Mouse (Mus musculus): ENCODE data around the gene Ptpra.
A peak's percentile ranks its signal among the peaks of the same experiment; 100 is the strongest.

Gene Ptpra

DNA sequence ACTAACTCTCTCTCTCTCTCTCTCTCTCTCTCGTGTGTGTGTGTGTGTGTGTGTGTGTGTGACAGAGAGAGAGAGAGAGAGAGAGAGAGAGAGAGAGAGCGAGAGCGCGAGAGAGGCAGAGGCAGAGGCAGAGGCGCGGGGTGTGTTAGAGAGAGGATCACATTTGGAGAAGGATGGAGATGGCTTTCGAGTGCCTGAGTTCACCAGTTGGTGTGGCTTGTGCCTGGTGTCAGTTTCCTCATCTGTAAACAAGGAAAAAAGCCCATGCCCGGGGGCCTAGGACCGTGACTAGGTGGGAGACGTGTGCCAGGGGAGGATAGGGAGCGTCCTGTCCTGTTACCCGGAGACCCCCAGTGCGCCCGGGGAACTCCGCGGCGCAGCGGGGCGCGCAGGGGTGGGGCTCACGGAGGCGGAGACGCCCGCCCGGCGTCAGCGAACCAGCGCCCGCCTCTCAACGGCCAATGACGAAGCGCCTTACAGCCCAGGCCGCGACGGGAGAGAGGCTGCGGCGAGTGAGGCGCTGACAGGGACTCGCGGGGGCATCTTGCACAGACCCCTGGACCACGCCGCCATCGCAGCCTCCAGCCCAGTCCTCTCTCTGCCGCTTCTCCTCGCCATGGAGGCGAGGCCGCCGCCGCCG lies at the start of gene Ptpra:
TSS of gene Ptpra (plus strand) at position 485 of the 640 bp plus-strand sequence.
- peak; percentile 92 for DNase-seq (ENCODE audit: low spot score)

DNA sequence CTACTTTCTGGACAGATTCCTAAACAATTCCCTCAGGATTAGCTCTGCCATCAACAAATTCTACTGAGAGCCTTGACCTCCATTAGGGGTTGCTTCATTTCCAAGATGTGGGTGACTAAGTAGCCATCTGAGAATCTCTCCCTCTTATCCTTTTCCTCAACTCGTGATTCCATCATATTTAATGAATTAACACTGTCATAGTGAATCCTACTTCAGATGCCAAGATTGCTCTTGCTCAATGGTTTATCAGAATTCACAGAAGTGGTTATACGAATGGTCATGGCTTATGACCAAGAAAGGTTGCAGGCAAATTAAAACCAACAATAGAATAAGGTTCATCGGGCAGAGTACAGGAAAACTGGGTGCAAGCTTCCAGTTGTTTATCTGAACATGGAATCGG lies 48.2 kb upstream of the Ptpra start:
- no peak for DNase-seq (ENCODE audit: low spot score)

DNA sequence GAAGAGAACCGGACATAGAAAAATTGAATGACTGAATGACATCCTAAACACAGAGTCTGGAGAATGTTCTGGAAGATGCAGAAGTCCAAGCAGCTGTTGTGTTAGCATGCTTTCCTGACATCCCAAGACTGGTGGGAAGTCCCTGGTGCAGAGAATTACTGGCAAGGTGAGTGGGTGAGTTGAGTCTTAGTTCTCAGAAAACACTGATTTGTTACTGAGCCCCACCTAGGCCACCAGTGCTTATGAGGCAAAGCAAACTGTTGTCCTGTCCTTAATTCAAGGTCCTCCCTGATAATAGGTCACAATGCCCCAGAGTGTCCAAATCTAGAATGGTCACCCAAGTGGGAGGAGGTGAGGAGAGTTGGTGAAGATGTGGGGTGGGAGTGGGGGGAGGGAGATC lies 45.1 kb upstream of the Ptpra start, which contains the start of the genes Gm28372 and 1700020A23Rik:
TSS of gene Gm28372 (plus strand) at position 301 of the 400 bp plus-strand sequence.
TSS of gene 1700020A23Rik (plus strand) at position 321 of the 400 bp plus-strand sequence.
- DNase-seq (ENCODE audit: low spot score), result no peak

DNA sequence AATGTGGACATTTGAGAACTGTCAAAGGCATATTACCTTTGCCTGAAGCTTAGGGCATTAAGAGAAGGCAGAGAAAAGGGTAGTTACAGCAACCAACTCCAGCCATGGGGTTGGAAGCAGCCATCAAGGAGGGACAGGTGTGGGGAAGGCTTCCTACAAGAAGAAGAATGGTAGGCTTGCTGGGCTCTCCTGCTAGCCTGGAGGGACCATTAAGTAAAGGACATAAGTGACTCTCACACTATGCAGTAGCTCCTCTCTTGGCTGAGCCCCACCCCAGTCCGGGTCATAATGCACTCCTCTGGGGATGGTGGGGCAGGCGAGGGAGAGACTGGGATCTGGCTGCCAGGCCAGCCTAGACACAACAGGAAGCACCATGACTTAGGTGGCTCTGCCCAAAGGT lies 43.9 kb upstream of the Ptpra start, which contains the start of gene Tmem239:
TSS of gene Tmem239 (plus strand) at position 301 of the 400 bp plus-strand sequence.
- no peak for DNase-seq (ENCODE audit: low spot score)

DNA sequence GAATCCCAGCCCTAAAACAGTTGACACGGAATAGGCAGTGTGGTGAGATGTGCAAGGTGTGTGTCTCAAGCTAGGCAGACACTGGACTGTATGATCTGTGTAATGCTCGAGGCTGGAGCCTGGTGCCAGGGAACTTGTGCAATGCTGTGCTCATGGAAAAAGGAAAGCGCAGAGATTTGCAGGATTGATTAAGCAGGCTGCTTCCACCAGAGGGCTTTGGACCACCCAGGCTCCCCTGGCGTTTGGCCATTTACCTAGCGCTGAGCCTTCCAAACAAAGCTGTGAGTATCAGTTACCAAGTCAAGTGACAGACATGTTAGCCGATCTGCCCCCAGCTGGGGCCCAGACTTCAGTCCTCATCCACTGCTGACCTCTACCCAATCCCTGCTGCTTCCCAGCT lies 41.9 kb upstream of the Ptpra start:
- no peak for DNase-seq (ENCODE audit: low spot score)

DNA sequence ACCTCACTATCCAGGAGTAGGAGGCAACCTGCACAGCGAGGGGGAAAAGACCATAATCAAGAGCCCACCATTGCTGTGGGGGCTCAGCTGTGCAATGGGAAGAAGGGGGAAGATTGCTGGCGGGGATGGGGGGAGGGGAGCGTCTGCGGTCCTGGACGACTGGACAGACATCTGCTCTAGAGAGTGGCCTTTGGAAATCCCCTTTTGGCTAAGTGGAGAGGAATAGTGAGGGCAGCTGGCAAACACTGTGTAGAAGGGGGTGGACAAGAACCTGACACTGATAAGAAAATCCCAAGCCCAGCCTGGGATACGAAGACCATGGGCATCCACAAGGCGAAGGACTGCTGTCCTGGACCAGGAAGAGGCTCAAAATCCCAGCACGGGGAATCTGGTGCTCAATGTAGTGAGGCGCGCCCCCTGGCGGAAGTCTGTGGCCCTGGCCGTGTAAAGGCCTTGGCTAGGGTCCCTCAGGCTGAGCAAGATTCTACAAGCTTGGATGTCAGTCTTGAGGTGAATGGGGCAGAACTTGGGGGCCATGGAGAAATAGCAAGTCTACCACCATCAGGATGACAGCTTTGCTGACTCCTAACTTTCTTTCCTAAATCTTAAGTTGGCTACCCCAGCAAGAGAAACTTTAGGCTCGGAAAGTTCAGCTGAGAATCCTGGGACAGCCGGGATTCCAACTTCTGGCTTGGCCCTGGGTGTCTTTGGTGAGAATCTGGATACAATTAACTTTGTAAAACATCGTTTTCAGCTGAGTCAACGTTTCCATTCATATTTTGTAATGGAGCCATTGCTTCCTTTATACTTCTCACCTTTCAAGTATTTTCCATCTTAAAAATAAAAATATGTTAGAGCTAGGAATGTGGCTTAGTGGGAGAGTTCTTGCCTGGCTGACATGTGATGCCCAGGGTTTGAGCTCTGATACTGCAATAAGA lies 38.3 kb upstream of the Ptpra start:
- DNase-seq (ENCODE audit: low spot score), result peak; percentile 60

DNA sequence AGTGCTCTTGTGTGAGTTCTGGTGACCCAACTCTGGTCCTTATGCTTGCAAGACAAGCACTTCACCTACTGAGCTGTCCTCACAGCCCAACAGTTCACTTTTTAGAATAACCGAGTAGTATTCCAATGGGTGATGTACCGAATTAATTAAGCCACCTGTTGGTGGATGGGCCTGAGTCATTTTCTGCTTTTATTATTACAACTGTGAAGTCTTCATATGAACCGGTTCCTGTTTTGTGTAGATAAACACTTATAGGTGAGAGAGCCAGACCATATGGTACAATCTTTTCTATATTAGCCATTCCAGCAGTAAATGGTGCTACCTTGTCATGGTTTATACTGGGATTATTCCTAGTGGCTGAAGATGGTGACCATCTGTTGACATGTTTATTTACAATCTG lies 37.3 kb upstream of the Ptpra start:
- DNase-seq (ENCODE audit: low spot score), result no peak

DNA sequence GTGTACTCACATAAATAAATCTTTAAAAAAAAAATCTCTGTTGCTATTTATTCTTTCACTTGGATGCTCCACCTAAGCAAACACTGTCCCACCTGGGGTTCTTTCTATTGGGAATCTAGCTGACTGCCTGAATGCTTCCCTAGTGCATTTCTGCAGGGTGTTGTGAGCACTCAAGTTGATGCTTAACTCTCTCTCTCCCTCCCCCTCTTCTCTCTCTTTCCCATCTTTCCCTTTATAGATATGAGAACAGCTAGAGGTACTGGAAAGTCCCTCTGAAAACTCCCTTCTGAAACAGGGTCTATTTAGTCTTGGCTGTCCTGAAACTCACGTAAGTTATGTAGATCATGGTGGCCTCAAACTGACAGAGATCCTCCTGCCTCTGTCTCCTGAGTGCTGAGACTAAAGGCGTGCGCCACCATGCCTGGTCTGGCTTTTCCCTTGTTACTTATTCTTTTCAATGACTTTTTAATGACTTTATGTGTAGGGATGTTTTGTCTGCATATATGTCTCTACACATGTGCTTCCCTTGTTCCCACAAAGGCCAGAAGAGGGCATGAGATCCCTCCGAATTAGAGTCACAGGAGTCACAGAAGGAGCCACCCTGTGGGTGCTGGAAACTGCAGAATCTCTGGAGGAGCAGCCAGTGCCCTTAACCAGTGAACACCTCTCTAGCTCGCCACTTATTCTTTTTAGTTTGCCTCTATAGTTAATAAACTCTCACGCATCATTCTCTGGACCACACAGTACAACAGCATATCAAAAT lies 35.8 kb upstream of the Ptpra start:
- no peak for DNase-seq (ENCODE audit: low spot score)

DNA sequence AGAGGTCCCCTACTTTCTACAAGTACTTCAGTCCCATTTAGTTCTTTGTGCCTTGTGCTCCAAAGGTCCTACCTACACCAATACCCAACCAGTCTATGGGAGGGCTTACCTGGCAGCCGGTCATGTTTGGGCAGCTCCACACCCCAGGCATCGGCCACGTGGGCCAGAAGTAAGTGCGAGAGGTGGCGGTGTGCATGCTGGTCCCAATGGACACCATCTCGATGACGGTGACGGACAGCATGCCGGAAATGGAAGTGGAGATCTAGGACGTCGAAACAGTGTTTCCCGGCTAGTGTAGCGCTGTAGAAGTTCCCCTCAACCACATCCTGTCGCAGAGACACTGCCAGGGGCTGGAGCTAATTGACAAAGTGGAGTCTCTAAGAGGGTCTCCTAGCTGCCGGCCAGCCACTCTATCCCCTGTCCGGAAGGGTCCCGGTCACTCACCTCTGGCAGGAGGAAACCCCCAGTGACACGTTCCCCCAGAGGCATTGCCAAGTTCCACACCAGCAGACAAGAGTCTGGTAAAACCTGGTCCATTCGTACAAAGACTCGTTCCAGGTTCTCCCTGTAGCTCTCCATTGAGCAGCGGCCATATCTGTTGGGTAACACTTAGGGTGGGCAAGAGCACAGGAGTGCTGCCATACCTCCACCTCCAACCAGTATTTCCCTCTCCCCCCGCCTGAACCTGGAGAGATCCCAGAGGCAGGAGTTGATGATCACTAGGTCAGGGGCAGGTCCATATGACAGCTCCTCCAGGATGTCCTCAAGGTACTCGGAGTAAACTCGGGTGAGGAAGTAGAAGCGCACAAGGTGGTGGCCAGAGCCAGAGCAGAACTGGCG lies 28.1 kb upstream of the Ptpra start:
- no peak for DNase-seq (ENCODE audit: low spot score)

DNA sequence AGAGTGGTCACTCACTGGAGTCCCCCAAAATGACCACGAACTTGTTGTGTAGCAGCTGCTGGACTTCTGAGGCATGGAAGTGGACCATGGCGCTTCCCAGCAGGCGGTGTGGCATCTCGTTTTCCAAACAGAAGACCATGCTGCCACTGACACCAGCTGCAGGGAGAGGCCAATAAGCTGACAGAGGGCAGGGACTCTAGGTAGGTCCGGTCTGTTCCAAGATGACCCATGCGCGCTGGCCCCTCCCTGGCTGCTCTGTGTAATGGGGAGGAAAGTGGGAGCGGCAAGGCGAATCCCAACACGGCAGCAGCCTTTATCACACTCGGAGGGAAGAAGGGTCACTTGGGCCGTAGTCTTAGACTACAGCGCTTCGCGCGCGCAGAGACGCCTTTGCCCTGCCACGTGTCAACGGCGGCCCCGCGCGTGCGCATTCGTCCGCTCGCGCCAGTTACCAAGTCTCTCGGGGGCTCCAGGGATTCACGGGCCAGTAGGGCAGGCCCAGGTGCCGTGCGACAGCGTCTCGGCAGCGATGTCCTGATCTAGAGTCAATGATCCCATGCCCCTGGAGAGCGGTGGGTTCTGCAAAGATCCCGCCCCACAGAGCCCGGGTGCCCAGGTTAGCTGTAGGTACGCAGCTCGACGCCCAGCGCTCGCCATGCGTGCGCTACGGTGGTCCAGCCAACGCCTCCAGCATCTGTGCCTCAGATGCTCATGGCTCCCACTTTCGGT lies 26.5 kb upstream of the Ptpra start:
- peak; percentile 84 for DNase-seq (ENCODE audit: low spot score)

DNA sequence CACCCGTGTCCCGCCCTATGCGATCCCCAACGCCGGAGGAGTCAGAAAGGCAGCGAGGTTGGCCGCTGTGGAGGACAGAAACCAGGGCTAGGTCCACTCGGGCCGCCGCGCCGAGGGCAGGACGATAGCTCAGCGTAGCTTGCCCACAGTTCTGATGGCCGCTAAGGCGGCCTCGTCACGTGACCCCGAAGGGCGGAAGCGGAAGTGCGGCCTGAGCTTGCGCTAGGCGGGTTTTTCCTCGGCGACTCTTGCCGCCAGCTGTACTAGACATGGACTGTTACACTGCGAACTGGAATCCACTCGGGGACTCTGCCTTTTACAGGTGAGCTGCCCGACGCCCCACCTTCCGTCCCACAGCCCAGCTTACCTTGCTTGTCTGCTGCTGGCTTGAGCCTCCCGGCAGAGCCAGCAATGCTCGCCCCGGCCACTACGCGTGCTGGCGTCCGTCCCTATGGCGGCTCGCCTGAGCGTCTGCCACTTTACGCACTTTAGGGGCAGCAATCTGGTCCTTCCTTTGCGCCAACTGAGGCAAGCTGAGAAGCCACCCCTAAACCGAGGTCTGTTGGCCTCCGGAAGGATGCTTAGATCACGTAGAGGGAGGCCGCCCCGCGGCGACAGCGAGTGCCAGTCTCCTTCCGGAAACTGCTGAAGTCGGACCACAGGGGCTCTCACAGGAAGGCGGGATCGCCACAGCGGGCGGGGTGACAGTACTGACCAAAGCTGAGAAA lies 25.8 kb upstream of the Ptpra start, which contains the start of the genes Vps16 and Pced1a:
TSS of gene Vps16 (plus strand) at position 214 of the 728 bp plus-strand sequence.
TSS of gene Pced1a (minus strand) at position 576 of the 728 bp plus-strand sequence.
- DNase-seq (ENCODE audit: low spot score), result peak; percentile 93

DNA sequence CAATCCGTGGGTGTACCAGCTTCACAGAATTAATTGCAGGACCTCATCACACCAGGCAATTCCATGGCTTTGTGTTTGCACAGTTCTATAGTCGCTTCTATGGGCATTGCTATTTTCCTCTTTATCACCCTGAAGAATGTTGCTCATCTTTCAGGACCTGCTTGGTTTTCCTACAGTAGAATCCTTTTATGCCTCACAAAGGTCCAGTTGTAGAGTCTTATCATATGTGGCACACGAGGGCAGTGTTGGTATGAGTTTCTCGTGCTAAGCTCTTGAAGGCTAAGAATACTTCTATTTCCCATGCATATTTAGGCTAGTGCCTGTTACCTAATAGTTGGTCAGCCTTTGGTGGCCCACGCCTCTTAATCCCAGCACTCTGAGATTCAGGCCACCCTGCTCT lies 25.0 kb upstream of the Ptpra start:
- DNase-seq (ENCODE audit: low spot score), result no peak

DNA sequence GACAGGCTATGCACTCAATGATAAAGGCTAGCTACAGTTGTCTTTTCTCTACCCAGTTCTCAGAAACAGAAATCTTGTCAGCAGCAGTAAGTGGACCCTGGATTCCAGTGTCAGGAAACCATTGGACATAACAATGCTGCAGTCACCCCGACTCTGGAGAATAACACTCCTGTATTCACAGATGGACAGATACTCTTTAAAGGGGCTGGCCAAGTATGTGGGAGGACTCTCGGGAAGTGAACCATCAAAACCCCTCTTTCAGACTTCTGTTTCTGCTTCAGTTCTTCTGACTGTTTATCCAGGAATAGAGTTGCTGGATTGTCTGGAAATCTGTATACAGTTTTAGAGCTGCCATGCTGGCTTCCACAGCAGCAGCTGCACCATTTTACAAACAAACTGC lies 20.2 kb upstream of the Ptpra start:
- no peak for DNase-seq (ENCODE audit: low spot score)

DNA sequence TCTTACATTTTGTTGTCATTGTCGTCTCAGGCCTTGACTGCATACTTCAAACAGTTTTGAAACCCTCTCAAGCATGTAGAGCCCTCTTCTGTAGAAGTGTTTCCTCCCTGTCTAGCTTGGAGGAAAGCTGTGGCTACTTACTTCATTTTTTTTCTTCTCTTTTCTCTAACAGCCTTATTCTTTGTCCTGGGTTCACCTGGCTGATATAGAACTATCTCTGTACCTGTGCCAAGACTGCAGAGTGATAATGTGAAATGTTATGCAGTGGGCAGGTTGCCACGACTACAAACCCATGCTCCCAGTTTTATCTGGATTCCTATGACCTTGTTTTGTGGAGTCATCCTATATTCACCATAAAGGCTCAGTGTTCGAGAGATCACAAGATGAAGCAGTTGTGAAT lies 19.6 kb upstream of the Ptpra start:
- DNase-seq (ENCODE audit: low spot score), result no peak

DNA sequence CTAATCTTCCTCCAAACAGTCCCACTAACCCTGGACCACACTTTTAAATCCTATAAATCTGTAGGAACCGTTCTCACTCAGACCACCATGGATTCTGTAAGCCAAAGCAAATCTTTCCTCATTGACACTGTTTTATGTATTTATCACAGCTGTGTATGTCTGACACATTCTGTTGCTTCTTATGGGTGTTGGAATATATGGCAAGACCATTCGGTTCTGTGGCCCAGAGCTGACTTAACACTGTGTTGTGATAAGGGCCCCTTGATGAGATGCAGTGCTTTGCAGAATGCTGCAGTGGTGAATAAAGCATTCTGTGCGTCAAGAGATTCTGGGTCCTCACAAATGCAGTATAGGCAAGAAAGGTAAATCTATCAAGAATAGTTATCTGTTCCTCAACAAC lies 17.9 kb upstream of the Ptpra start:
- no peak for DNase-seq (ENCODE audit: low spot score)

DNA sequence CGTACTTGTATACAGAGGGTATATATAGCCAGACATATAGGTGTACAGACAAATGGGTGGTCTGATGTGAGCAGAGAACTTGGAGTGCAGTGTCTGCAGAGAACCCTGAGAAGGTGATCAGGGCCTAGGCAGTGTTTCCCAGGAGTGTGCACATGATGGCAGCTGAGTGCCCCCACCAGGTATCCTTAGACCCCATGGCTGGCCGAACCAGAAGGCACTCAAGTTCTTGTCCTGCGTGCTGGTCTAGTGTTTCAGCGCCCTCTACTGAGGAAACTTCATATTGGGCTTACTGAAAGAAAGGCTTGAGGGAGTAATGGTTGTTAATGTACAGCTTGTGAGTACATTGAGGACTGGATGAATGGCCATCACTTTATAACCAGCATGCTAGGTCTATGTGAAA lies 16.9 kb upstream of the Ptpra start:
- no peak for DNase-seq (ENCODE audit: low spot score)

DNA sequence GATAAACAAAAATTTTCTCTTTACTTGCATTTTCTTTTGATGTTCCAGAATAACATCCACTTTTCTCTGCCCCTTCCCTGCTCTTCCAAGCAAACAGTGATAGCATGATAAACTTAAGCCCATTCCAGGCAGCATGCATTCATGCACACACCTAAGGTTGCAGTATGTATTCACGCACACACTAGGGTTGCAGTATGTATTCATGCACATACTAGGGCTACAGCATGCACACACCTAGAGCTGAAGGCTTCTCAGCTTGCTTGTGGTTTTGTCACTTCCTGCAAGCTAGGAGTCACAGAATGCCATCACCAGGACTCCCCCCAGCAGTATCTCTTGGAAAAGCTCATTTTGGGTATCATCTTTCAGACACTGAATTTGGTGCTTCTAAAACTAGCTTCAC lies 13.3 kb upstream of the Ptpra start:
- DNase-seq (ENCODE audit: low spot score), result no peak

DNA sequence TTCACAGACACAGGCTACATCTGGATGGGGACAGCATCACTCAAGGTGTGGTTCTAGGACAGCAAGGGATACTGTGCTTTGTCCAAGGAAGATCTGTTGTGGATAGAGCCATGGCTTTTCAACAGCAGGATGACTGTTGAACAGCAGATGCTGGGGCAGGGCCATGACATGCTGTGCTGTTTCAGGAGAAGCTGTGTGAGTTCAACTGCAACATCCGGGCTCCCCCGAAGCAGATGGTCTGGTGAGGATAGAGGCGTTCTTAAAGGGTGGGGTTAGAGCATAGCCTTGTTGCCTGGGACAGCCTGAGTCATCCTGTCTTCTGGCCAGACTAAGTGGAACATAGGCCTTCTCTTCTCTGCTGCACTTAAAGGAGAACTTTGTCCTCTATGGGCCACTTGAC lies 11.2 kb upstream of the Ptpra start:
- DNase-seq (ENCODE audit: low spot score), result no peak

DNA sequence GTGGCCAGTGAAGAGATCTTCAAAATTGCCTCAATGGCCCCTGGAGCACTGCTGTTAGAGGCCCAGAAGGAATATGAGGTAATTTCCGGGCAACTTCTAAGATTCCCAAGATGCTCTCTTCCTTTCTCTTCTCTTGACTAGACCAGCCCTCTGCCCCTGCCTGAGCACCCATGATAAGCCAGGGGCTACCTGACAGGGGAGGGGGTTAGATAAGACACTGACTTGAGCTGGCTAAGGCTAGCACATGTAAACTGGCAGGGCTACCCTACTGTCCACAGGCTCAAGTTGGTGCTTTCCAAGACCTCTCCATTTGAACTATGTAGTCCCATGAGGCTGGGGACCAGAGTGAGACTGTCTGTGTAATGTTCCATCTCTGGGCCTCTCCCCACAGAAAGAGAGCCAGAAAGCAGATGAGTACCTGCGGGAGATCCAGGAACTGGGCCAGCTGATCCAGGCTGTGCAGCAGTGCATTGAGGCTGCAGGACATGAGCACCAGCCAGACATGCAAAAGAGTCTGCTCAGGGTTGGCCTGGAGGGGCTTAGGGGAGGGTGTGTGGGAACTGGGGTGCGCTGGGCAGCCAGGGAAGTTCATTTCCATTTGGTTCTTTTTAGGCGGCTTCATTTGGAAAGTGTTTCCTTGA lies 10.1 kb upstream of the Ptpra start:
- DNase-seq (ENCODE audit: low spot score), result no peak

Measured in yolk sac, embryonic 10.5 days (tissue).